Mouse (Mus musculus): ENCODE measurements around the gene Specc1l.

- TF ChIP-seq TAL1 (IDR thresholded peaks at IDR 0.05; ENCODE audit: low read length) (no peak), GATA1 (IDR thresholded peaks at IDR 0.05; ENCODE audit: low read length) (no peak)
Observed at GRCm38 (mm10) chr10:75352541-75352940, 140.7 kb downstream of the Specc1l start.

Measured in erythroblast, embryonic 14.5 days (primary cell).